Mouse (Mus musculus): ENCODE data around the gene N4bp2. TPM values are rescaled to one million over a fixed set of nuclear protein-coding genes. Genes with fewer than 3 reads are reported as not detected.
"Not testable (repeated sequence)": the region's sequence is repeated elsewhere in the genome, so short reads cannot be mapped to it uniquely, and the experiment has no call there.

Gene N4bp2
- polyA plus RNA-seq, 1 experiment = 11.2 TPM

DNA sequence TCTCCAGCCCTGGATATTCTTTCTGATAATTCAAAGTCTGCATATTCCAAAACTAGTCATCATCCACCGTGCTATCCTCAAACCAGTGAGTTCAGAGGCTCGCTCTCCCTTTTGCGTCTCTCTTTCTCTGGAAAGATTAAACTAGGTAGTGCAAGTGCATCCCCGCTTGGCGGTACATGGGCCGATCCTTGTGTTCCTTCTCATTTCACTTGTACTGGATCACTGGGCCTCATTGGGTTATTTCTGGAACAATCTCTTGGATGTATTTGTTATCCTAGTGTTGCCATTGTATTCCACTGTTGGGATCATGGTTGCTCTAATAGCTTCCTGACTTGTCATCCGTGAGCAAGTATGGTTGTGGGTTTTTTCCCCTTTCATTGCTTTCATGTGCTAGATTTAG, 6.7 kb downstream of the N4bp2 start:
- TF ChIP-seq CTCF (IDR thresholded peaks at IDR 0.05; ENCODE audit: control insufficient read depth, insufficient read depth, low read length) = no peak
- no peak for TF ChIP-seq POLR2A (IDR thresholded peaks at IDR 0.05; ENCODE audit: borderline replicate concordance, control insufficient read depth, low read depth, low read length)
- Histone ChIP-seq H3K4me1 (ENCODE audit: control insufficient read depth, insufficient read depth, low read length) (no peaks in the 10 kb centered on the region; the same call in 1 of the 2 replicates), H3K4me3 (replicated peaks; ENCODE audit: control insufficient read depth, low read depth, low read length) (no peak overlapping the region), H3K27ac (ENCODE audit: control insufficient read depth, insufficient read depth, low read depth, low read length, poor library complexity) (no peak overlapping the region)
- 90% methylated on average over 7 of the region's 7 CpGs for WGBS

DNA sequence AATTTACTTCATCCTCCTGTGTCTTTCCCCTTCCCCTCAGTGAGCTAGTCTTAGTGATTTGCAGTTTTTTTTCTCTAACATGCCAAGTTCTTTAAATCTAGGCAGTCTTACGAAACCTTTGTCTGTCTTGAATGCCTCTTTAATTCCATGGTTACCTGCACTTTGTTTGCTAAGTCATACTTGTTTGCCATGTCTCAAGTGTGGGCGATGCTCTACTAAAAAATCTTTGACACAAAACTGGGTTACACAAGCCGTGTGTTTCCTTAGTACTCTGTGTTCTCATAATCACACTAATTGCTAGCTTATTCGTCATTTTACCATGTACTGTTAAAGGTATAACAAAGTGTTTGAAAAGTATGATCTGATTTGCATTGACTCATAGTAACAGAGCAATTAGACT, 7.2 kb downstream of the N4bp2 start:
- WGBS = 75% methylated on average over 4 of the region's 4 CpGs
- Histone ChIP-seq H3K4me1 (ENCODE audit: control insufficient read depth, insufficient read depth, low read length) (no peaks in the 10 kb centered on the region; the same call in 1 of the 2 replicates), H3K4me3 (replicated peaks; ENCODE audit: control insufficient read depth, low read depth, low read length) (no peak overlapping the region), H3K27ac (ENCODE audit: control insufficient read depth, insufficient read depth, low read depth, low read length, poor library complexity) (no peak overlapping the region)
- TF ChIP-seq POLR2A (IDR thresholded peaks at IDR 0.05; ENCODE audit: borderline replicate concordance, control insufficient read depth, low read depth, low read length) (no peak), CTCF (IDR thresholded peaks at IDR 0.05; ENCODE audit: control insufficient read depth, insufficient read depth, low read length) (no peak)

DNA sequence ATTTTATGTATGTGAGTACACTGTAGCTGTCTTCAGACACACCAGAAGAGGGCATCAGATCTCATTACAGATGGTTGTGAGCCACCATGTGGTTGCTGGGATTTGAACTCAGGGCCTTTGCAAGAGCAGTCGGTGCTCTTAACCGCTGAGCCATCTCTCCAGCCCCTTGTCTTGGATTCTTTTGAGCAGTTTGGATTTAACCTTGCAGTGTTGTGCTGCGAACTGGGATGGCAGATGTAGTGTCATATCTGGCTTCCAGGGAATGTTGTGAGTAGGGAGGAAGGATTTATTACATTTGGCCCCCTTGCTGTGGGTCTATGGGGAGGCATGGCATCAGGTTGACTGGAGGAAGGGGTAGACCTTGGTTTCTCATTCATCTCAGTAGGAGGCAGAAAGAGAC, 10.6 kb downstream of the N4bp2 start:
- 97% methylated on average over 3 of the region's 3 CpGs for WGBS
- not testable (repeated sequence) for H3K27ac ChIP-seq (ENCODE audit: control insufficient read depth, insufficient read depth, low read depth, low read length, poor library complexity); H3K4me1 ChIP-seq (ENCODE audit: control insufficient read depth, insufficient read depth, low read length); H3K4me3 ChIP-seq (replicated peaks; ENCODE audit: control insufficient read depth, low read depth, low read length)

DNA sequence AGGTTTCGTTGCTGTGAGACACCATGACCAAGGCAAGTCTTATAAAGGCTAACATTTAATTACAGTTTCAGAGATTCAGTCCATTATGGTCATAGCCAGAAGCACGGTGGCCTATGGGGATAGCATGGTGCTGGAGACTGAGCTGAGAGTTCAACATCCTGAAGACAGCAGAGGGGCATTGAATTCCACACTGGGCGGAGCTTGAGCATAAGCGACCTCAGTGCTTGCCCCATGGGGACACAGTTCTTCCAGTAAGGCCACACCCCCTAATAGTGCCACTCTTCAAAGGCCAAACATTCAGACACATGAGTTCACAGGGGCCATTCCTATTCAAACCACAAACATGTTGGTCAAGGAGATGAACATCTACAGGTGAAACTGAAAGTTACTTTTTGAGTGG, 12.8 kb downstream of the N4bp2 start:
- WGBS = 80% methylated on average over 4 of the region's 4 CpGs
- no peak for TF ChIP-seq CTCF (IDR thresholded peaks at IDR 0.05; ENCODE audit: control insufficient read depth, insufficient read depth, low read length)
- TF ChIP-seq POLR2A (IDR thresholded peaks at IDR 0.05; ENCODE audit: borderline replicate concordance, control insufficient read depth, low read depth, low read length) = no peak
- Histone ChIP-seq H3K4me3 (replicated peaks; ENCODE audit: control insufficient read depth, low read depth, low read length) (no peak overlapping the region), H3K27ac (ENCODE audit: control insufficient read depth, insufficient read depth, low read depth, low read length, poor library complexity) (no peak overlapping the region), H3K4me1 (ENCODE audit: control insufficient read depth, insufficient read depth, low read length) (no peaks in the 10 kb centered on the region)

DNA sequence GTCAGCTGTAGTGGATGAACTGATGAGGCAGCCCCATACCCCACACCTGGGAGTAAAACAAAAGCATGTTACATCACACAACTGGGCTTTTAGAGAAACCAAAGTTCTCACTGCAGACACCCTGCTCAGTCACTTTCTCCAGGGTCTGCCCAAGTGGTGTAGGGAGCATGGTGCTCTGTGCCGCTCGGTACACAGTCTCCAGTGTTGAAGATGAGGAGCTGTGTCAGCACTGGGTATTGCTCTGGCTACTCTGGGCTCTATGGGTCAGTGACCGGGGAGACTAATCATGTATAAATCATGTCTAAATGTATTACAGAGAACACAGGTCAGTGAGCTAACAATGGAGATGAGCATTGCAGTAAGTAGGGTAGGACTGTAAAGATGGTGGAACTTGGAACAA, 13.6 kb downstream of the N4bp2 start:
- Histone ChIP-seq H3K4me1 (ENCODE audit: control insufficient read depth, insufficient read depth, low read length) (no peaks in the 10 kb centered on the region), H3K4me3 (replicated peaks; ENCODE audit: control insufficient read depth, low read depth, low read length) (no peak overlapping the region), H3K27ac (ENCODE audit: control insufficient read depth, insufficient read depth, low read depth, low read length, poor library complexity) (no peak overlapping the region)
- 93% methylated on average over 3 of the region's 3 CpGs for WGBS
- no peak for TF ChIP-seq CTCF (IDR thresholded peaks at IDR 0.05; ENCODE audit: control insufficient read depth, insufficient read depth, low read length)
- no peak for TF ChIP-seq POLR2A (IDR thresholded peaks at IDR 0.05; ENCODE audit: borderline replicate concordance, control insufficient read depth, low read depth, low read length)

DNA sequence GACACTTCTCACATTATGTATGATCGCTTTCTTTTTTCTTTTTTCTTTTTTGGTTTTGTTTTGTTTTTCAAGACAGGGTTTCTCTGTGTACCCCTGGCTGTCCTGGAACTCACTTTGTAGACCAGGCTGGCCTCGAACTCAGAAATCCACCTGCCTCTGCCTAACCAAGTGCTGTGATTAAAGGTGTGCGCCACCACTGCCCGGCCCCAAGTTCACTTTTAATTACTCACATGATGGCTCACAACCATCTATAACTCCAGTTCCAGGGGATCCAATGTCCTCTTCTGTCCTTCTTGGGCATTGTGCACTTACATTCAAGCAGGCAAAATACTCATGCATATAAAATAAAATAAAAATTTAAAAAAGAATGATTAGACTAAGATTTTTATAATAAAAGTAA, 15.7 kb downstream of the N4bp2 start:
- not testable (repeated sequence) for H3K4me1 ChIP-seq (ENCODE audit: control insufficient read depth, insufficient read depth, low read length); H3K27ac ChIP-seq (ENCODE audit: control insufficient read depth, insufficient read depth, low read depth, low read length, poor library complexity); H3K4me3 ChIP-seq (replicated peaks; ENCODE audit: control insufficient read depth, low read depth, low read length)
- 94% methylated on average over 4 of the region's 4 CpGs for WGBS

DNA sequence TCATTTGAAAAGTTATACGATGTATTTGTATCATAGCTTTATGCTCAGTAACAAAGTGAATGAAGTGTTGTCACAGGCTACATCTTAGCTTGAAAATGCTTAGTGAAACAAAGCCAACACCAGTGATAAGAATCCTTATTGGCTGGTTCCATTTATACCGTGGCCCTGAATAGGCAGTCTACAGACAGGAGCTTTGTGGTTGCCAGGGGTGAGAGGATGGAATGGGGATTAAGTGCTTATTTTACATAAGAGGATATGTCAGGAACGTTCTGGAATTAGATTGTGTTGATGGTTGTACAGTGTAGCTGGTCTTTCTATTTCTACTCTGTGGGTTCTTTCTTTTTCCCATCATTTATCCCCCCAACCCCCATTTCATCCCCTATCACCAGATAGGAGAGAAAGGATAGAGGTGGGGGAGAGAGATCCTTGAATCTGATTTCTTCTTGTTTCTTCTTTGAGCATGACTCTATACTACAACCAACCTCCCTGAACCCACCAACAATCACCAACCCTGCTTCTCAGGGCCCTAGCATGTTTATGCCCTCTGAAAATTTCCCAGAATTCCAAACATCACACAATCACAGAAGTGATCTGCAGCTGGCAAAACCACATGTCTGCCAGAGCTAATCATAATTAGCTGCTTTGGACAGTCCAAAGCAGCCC, 16.2 kb downstream of the N4bp2 start:
- Histone ChIP-seq H3K27ac (ENCODE audit: control insufficient read depth, insufficient read depth, low read depth, low read length, poor library complexity) (no peak overlapping the region), H3K4me3 (replicated peaks; ENCODE audit: control insufficient read depth, low read depth, low read length) (no peak overlapping the region), H3K4me1 (ENCODE audit: control insufficient read depth, insufficient read depth, low read length) (no peaks in the 10 kb centered on the region)
- WGBS = 91% methylated on average over 3 of the region's 3 CpGs
- TF ChIP-seq POLR2A (IDR thresholded peaks at IDR 0.05; ENCODE audit: borderline replicate concordance, control insufficient read depth, low read depth, low read length) (no peak), CTCF (IDR thresholded peaks at IDR 0.05; ENCODE audit: control insufficient read depth, insufficient read depth, low read length) (no peak)

DNA sequence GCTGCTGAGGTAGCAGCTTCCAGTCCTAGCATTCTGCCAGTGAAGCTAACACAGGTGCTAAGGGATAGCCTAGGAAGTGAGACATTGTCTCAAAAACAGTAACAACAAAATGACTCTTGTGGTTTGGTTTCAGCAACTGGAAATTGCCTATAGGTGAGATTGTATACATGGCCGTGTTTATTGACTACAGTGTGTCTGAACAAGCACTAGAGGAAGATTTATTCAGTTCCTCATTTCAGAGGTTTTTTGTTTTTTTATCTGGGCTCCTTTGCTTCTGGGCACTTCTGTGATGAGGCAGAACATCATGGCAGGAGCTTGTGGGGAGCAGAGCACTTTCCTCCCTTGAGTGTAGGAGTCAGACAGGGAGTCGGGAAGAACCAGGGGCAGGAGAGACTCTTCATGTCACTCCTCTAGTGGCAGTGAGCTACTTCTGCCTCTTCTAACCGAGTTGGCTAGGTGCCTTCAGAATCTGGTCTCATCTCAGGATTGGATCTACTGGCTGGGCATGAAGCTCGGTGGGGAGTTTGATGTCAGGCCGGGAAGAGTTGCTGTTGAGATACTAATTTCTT, 17.9 kb downstream of the N4bp2 start:
- 33% methylated on average over 5 of the region's 5 CpGs for WGBS
- Histone ChIP-seq H3K4me1 (ENCODE audit: control insufficient read depth, insufficient read depth, low read length) (no peaks in the 10 kb centered on the region), H3K27ac (ENCODE audit: control insufficient read depth, insufficient read depth, low read depth, low read length, poor library complexity) (no peak overlapping the region), H3K4me3 (replicated peaks; ENCODE audit: control insufficient read depth, low read depth, low read length) (no peak overlapping the region)
- TF ChIP-seq POLR2A (IDR thresholded peaks at IDR 0.05; ENCODE audit: borderline replicate concordance, control insufficient read depth, low read depth, low read length) (no peak), CTCF (IDR thresholded peaks at IDR 0.05; ENCODE audit: control insufficient read depth, insufficient read depth, low read length) (no peak)

Measured in bone marrow, adult 2 months (tissue).